Mouse (Mus musculus): Measurements from ENCODE around the gene Ivns1abp. TPM values are rescaled to one million over a fixed set of nuclear protein-coding genes. Genes with fewer than 3 reads are reported as not detected.

Gene Ivns1abp
- total and polyA plus RNA-seq, 3 experiments = 77.6 to 216 (median 197) TPM

DNA sequence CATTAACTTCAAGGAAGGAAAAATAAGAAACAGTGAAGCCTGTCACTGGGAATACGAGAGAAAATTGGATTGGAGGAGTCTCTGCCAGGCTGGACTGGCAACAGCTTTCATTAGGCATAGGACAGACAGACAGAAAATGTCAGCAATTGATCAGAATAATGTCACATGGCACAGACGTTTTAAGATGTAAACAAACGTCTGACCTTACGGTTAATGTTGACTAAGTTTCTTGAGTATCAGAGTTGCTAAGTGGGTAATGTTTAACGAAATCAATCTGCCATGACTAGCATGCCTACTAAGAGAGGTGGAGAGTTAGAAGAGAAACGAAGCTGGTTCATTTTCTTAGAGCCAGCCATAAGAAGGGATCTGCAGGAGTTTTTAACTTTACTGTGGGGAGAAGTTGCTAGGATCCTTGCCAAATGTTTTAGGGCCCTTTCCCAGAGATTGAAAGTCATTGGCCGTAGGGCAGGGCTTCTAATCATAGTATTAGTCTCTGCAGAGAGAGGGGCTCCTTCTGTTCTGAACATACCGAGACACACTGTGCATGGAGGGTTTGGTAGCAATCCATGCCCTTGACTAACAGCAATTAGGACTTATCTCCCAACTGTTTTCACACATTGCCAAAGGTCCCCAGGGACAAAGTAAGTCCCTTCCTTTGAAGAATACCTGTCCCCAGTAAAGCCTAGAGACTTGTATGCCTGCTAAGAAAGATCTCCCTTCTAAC is 2.8 kb upstream of the Ivns1abp start:
- Histone ChIP-seq H3K9me3 (replicated peaks; ENCODE audit: low read length) (no peaks in the 10 kb centered on the region), H3K4me1 (ENCODE audit: control insufficient read depth in 1 of 2, insufficient read depth in 2 of 2) (peaks cover 3 to 44% of the 10 kb centered on the region in 2 experiments; a peak in 3 of 4 replicates), H3K9ac (ENCODE audit: insufficient read depth, low read depth) (no peak overlapping the region), H3K79me2 (replicated peaks; ENCODE audit: control insufficient read depth, extremely low read depth, insufficient read depth, poor library complexity, severe bottlenecking) (peaks cover 20% of the 10 kb centered on the region), H3K27me3 (replicated peaks) (no peaks in the 10 kb centered on the region), H3K4me3 (replicated peaks in 1 of 3; ENCODE audit: low read depth in 2 of 3, low read length in 2 of 3, poor library complexity in 1 of 3) (no peak overlapping the region), H3K27ac (ENCODE audit: insufficient read depth, low read depth) (no peak overlapping the region), H3K36me3 (replicated peaks in 1 of 2; ENCODE audit: control insufficient read depth in 1 of 2, insufficient read depth in 1 of 2, low read length in 1 of 2) (peaks cover 0 to 2% of the 10 kb centered on the region in 2 experiments), H3K4me2 (ENCODE audit: insufficient read depth, low read depth, poor library complexity, severe bottlenecking) (no peak overlapping the region)
- in situ Hi-C loops (cut with MboI; ENCODE audit: low pct_ligation_motif_present, low pct_unique_long_range_greater_than_20kb, low sequenced_read_pairs) (loop anchor here (5.0 to 10.0 kb wide), 2 partner anchors 89 to 257 kb away; no protein-coding TSS in a partner anchor), dilution Hi-C loops (cut with MboI; ENCODE audit: extremely low pct_ligation_motif_present, extremely low pct_unique_long_range_greater_than_20kb, low sequenced_read_pairs) (no loop called here)
- TF ChIP-seq GABPA (IDR thresholded peaks at IDR 0.05; ENCODE audit: insufficient replicate concordance, low read depth, low read length) (no peak), NRF1 (IDR thresholded peaks at IDR 0.05; ENCODE audit: low read depth, low read length) (no peak), USF2 (conservative IDR thresholded peaks at IDR 0.05; ENCODE audit: low read depth, low read length) (no peak), RAD21 (IDR thresholded peaks at IDR 0.05; ENCODE audit: low read depth, low read length) (no peak), PAX5 (IDR thresholded peaks at IDR 0.05; ENCODE audit: low read length) (no peak), IRF4 (IDR thresholded peaks at IDR 0.05; ENCODE audit: low read depth, low read length) (no peak), ETS1 (conservative IDR thresholded peaks at IDR 0.05; ENCODE audit: low read depth, low read length) (no peak), MAX (IDR thresholded peaks at IDR 0.05; ENCODE audit: low read length) (no peak), KAT2A (IDR thresholded peaks at IDR 0.05; ENCODE audit: insufficient replicate concordance, low read length) (no peak), ZKSCAN1 (IDR thresholded peaks at IDR 0.05; ENCODE audit: borderline replicate concordance, low read depth, low read length) (no peak), RCOR1 (conservative IDR thresholded peaks at IDR 0.05; ENCODE audit: low read depth, low read length) (no peak)
- DNase-seq (ENCODE audit: extremely low read depth) = no peak

DNA sequence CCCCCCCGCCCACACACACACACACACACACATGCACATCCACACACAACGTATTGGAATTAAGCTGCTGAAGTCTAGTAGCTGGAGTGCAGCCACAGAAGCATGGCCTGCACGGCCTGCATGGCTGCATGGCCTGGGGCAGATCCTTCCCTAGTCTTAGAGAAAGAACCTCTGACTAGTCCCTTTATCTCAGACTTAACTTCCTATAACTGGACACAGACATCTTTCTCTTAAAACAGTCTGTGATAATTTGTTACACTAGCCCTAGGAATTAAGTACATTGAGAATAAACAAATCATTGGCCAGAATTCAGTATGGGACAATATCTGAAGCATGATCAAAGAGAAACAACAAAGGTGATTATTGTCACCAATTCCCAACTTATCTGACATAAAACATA is 2.0 kb upstream of the Ivns1abp start:
- dilution Hi-C loops (cut with MboI; ENCODE audit: extremely low pct_ligation_motif_present, extremely low pct_unique_long_range_greater_than_20kb, low sequenced_read_pairs) = no loop called here
- no peak overlapping the region for H3K4me2 ChIP-seq (ENCODE audit: insufficient read depth, low read depth, poor library complexity, severe bottlenecking)

More for the DNA sequence above, 2.0 kb upstream of the Ivns1abp start:
- peak overlapping the region in 2 of 3 experiments; percentile 60 to 84 for H3K4me3 ChIP-seq (replicated peaks in 1 of 3; ENCODE audit: low read depth in 2 of 3, low read length in 2 of 3, poor library complexity in 1 of 3)
- no peak overlapping the region for H3K27ac ChIP-seq (ENCODE audit: insufficient read depth, low read depth)
- H3K4me1 ChIP-seq (ENCODE audit: control insufficient read depth in 1 of 2, insufficient read depth in 2 of 2) = peaks cover 3 to 44% of the 10 kb centered on the region in 2 experiments; a peak in 3 of 4 replicates
- H3K27me3 ChIP-seq (replicated peaks) = no peaks in the 10 kb centered on the region
- H3K9ac ChIP-seq (ENCODE audit: insufficient read depth, low read depth) = peak overlapping the region; percentile 88; the same call in 1 of the 2 replicates
- H3K9me3 ChIP-seq (replicated peaks; ENCODE audit: low read length) = no peaks in the 10 kb centered on the region
- no peak for TF ChIP-seq MAFK (IDR thresholded peaks at IDR 0.05; ENCODE audit: insufficient replicate concordance, low read length)
- no peak for TF ChIP-seq E2F4 (IDR thresholded peaks at IDR 0.05; ENCODE audit: insufficient replicate concordance, low read depth, low read length)
- TF ChIP-seq ELF1 (IDR thresholded peaks at IDR 0.05; ENCODE audit: low read depth, low read length) = no peak
- no peak for TF ChIP-seq CTCF (conservative IDR thresholded peaks at IDR 0.05 in 1 of 2, IDR thresholded peaks at IDR 0.05 in 1 of 2; ENCODE audit: low read depth in 2 of 2, low read length in 2 of 2)
- no peak for TF ChIP-seq ZC3H11A (IDR thresholded peaks at IDR 0.05; ENCODE audit: low read depth, low read length)
- no peak for TF ChIP-seq CHD1 (IDR thresholded peaks at IDR 0.05; ENCODE audit: low read depth, low read length)
- TF ChIP-seq CHD2 (IDR thresholded peaks at IDR 0.05; ENCODE audit: low read length) = no peak
- TF ChIP-seq SIN3A (IDR thresholded peaks at IDR 0.05; ENCODE audit: low read length) = no peak
- no peak for TF ChIP-seq MYC (IDR thresholded peaks at IDR 0.05; ENCODE audit: low read depth, low read length)
- TF ChIP-seq MAZ (IDR thresholded peaks at IDR 0.05; ENCODE audit: low read depth, low read length) = no peak
- TF ChIP-seq KAT2A (IDR thresholded peaks at IDR 0.05; ENCODE audit: insufficient replicate concordance, low read length) = no peak
- TF ChIP-seq MAX (IDR thresholded peaks at IDR 0.05; ENCODE audit: low read length) = no peak
- no peak for TF ChIP-seq ZMIZ1 (IDR thresholded peaks at IDR 0.05; ENCODE audit: low read depth, low read length)
- no peak for TF ChIP-seq JUND (conservative IDR thresholded peaks at IDR 0.05; ENCODE audit: low read depth, low read length)
- TF ChIP-seq TCF12 (IDR thresholded peaks at IDR 0.05; ENCODE audit: low read depth, low read length) = no peak
- TF ChIP-seq ZKSCAN1 (IDR thresholded peaks at IDR 0.05; ENCODE audit: borderline replicate concordance, low read depth, low read length) = no peak
- TF ChIP-seq TBP (conservative IDR thresholded peaks at IDR 0.05; ENCODE audit: low read depth, low read length) = no peak
- TF ChIP-seq EP300 (IDR thresholded peaks at IDR 0.05; ENCODE audit: low read length) = no peak
- in situ Hi-C loops (cut with MboI; ENCODE audit: low pct_ligation_motif_present, low pct_unique_long_range_greater_than_20kb, low sequenced_read_pairs) = loop anchor here (5.0 to 10.0 kb wide), 2 partner anchors 90 to 258 kb away; no protein-coding TSS in a partner anchor
- H3K79me2 ChIP-seq (replicated peaks; ENCODE audit: control insufficient read depth, extremely low read depth, insufficient read depth, poor library complexity, severe bottlenecking) = peaks cover 28% of the 10 kb centered on the region
- DNase-seq (ENCODE audit: extremely low read depth) = no peak
- H3K36me3 ChIP-seq (replicated peaks in 1 of 2; ENCODE audit: control insufficient read depth in 1 of 2, insufficient read depth in 1 of 2, low read length in 1 of 2) = peaks cover 0 to 2% of the 10 kb centered on the region in 2 experiments
